Mouse (Mus musculus): ENCODE measurements around the gene Cyp27a1. TPM values are rescaled to one million over a fixed set of nuclear protein-coding genes. Genes with fewer than 3 reads are reported as not detected.

Cyp27a1 gene
- polyA plus RNA-seq, 1 experiment from 2014 or later: 2.1 TPM

DNA sequence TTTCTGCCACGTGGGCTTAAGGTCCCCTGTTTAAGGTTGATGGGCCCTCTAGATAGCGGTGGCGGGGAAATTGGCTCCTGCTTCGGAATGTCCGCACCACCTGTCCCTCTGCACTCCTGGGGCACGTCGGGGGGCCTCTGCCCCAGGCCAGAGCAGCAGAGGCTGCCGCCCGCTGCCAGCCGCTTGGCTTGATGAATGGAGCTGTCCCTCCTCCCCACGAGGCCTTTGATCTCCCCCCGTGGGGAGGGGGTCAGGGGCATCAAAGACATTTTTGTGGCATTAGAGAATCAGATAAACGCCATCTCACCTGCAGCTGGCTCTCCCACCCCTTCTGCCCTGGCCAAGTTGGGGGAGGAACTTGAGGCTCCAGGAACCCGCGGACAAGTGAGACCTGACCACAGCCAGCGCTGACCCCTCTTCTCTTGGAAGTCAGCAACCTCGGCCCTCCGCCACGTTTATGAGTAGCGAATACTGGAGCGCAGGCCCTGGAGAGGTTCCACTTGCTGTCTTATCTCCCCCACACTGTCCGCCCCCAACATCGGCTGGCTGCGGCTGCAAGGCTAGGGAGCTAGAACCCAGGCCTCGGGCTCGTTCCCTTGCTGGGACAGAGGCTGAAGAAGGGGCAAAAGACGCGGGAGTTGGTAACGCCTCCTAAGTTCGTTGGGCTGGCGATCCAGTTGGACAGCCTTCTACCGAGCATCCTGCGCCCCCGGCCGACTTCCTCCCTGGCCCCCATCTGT lies 57.5 kb downstream of the Cyp27a1 start:
- Histone ChIP-seq H3K36me3 (ENCODE audit: control insufficient read depth, insufficient read depth, low read length) (no peaks in the 10 kb centered on the region), H3K27me3 (ENCODE audit: control insufficient read depth, insufficient read depth, low read length) (peaks cover 70% of the 10 kb centered on the region), H3K4me2 (ENCODE audit: low read length) (peak overlapping the region; percentile 84), H3K27ac (replicated peaks; ENCODE audit: low read depth, low read length) (no peak overlapping the region), H3K4me3 (replicated peaks; ENCODE audit: low read depth, low read length) (peak overlapping the region; percentile 41), H3K9ac (replicated peaks; ENCODE audit: low read length) (no peak overlapping the region), H3K4me1 (ENCODE audit: control insufficient read depth, insufficient read depth, low read length) (peaks cover 17% of the 10 kb centered on the region; the same call in 1 of the 2 replicates), H3K9me3 (ENCODE audit: control insufficient read depth, low read length) (no peaks in the 10 kb centered on the region)
- no peak for ATAC-seq (ENCODE audit: low FRiP score, low TSS enrichment)
- WGBS: 2% methylated on average over 35 of the region's 35 CpGs
- DNase-seq: no peak

DNA sequence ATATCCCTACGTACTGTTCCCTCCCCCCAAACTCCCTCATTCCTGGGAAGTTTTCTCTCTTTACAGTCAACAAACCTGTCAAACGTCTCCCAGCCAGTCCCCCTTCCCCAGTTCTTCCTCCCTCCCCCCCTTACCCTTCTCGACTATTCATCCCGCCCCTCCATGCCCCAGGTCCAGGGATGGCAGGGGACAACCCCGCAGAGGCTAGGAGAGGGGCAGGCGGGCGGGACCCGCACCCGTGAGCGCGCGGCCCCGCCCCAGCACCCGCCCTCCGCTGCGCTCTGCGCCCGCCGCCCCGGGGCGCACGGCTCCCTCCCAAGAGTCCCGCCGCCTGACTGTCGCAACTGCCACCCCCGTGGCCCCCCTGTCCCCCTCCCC lies 58.1 kb downstream of the Cyp27a1 start:
- H3K4me1 ChIP-seq (ENCODE audit: control insufficient read depth, insufficient read depth, low read length): peaks cover 17% of the 10 kb centered on the region; the same call in 1 of the 2 replicates
- peak overlapping the region; percentile 84 for H3K4me2 ChIP-seq (ENCODE audit: low read length)
- no peaks in the 10 kb centered on the region for H3K9me3 ChIP-seq (ENCODE audit: control insufficient read depth, low read length)
- ATAC-seq (ENCODE audit: low FRiP score, low TSS enrichment): 0 out of 2 replicates have a peak, but pooled peaks have one; percentile 22
- peaks cover 74% of the 10 kb centered on the region for H3K27me3 ChIP-seq (ENCODE audit: control insufficient read depth, insufficient read depth, low read length)
- WGBS: 0% methylated on average over 18 of the region's 26 CpGs
- peak overlapping the region; percentile 41 for H3K4me3 ChIP-seq (replicated peaks; ENCODE audit: low read depth, low read length)
- no peak overlapping the region for H3K27ac ChIP-seq (replicated peaks; ENCODE audit: low read depth, low read length)
- H3K36me3 ChIP-seq (ENCODE audit: control insufficient read depth, insufficient read depth, low read length): no peaks in the 10 kb centered on the region
- no peak for DNase-seq
- H3K9ac ChIP-seq (replicated peaks; ENCODE audit: low read length): peak overlapping the region; percentile 39; the same call in 1 of the 2 replicates

DNA sequence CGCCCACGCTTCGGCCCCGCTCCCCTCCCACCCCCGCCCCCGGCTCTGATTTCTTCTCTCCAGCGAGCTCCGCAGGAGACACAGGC lies 58.3 kb downstream of the Cyp27a1 start, which contains the start of gene Wnt6:
TSS of gene Wnt6 (plus strand) at position 48 of the 86 bp plus-strand sequence.
- ATAC-seq (ENCODE audit: low FRiP score, low TSS enrichment) (no peak), DNase-seq (no peak)
- Histone ChIP-seq H3K27me3 (ENCODE audit: control insufficient read depth, insufficient read depth, low read length) (peaks cover 76% of the 10 kb centered on the region), H3K27ac (replicated peaks; ENCODE audit: low read depth, low read length) (no peak within 1 kb of the TSS), H3K4me1 (ENCODE audit: control insufficient read depth, insufficient read depth, low read length) (peaks cover 17% of the 10 kb centered on the region; the same call in 1 of the 2 replicates), H3K9ac (replicated peaks; ENCODE audit: low read length) (peak within 1 kb of the TSS; percentile 39; the same call in 1 of the 2 replicates), H3K4me2 (ENCODE audit: low read length) (peak within 1 kb of the TSS; percentile 84), H3K36me3 (ENCODE audit: control insufficient read depth, insufficient read depth, low read length) (no peaks in the 10 kb centered on the region), H3K4me3 (replicated peaks; ENCODE audit: low read depth, low read length) (peak within 1 kb of the TSS; percentile 41), H3K9me3 (ENCODE audit: control insufficient read depth, low read length) (no peaks in the 10 kb centered on the region)
- 2% methylated on average over 7 of the region's 8 CpGs for WGBS

DNA sequence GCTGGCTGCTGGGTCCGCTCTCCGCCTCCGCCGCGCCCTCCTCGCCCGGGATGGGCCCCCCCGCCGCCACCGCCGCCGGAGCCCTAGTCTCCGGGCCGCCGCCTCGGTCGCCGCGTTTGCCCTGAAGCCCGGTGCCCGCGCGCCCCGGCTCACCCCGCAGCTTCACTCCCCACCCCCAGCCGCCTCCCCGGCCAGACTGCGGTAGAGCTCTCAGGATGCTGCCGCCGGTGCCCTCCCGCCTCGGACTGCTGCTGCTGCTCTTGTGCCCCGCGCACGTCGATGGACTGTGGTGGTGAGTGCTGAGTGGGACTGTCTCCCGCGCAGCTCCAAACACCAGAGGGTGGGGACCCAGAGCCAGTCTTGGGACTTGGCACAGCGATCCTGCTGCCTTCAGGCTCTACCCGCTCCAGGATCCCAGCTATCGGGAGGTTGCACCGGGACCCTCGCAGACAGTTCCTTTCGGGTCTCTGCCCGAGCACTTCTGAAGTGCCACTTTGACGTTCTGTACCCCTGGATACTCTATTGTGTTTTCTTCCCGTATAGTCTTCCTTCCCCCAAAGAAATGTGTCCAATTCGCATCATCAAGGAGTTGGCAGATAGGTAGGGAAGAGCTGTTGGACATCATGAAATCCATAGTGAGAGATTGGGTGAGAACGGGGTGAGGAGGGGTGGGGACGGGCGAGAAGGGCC lies 58.7 kb downstream of the Cyp27a1 start:
- Histone ChIP-seq H3K36me3 (ENCODE audit: control insufficient read depth, insufficient read depth, low read length) (no peaks in the 10 kb centered on the region), H3K4me1 (ENCODE audit: control insufficient read depth, insufficient read depth, low read length) (peaks cover 17% of the 10 kb centered on the region; the same call in 1 of the 2 replicates), H3K9me3 (ENCODE audit: control insufficient read depth, low read length) (no peaks in the 10 kb centered on the region), H3K9ac (replicated peaks; ENCODE audit: low read length) (peak overlapping the region; percentile 39; the same call in 1 of the 2 replicates), H3K27me3 (ENCODE audit: control insufficient read depth, insufficient read depth, low read length) (peaks cover 80% of the 10 kb centered on the region), H3K4me3 (replicated peaks; ENCODE audit: low read depth, low read length) (peak overlapping the region; percentile 41), H3K27ac (replicated peaks; ENCODE audit: low read depth, low read length) (no peak overlapping the region), H3K4me2 (ENCODE audit: low read length) (peak overlapping the region; percentile 84)
- under 1% methylated on average over 51 of the region's 51 CpGs for WGBS
- no peak for ATAC-seq (ENCODE audit: low FRiP score, low TSS enrichment)
- no peak for DNase-seq

DNA sequence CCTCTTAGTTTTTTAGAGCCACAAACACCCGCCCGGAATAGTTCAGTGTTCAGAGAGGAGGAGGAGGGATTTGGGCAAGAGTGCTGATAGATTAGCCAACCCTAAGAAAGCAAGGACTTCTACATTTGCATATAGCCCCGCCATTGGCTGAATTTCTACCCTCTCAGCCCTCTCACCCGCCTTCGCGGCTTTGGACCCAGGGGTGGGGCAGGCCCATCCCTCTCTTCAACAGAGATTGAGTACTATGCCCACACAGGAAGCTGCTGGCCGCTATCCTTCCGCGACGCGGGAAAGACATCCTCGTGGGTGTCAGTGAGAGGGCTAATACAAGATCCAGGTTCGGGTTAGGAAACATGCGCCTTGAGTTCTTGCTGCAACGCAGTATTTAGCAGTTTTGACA lies 59.8 kb downstream of the Cyp27a1 start:
- Histone ChIP-seq H3K27me3 (ENCODE audit: control insufficient read depth, insufficient read depth, low read length) (peaks cover 81% of the 10 kb centered on the region), H3K4me1 (ENCODE audit: control insufficient read depth, insufficient read depth, low read length) (peaks cover 17% of the 10 kb centered on the region; the same call in 1 of the 2 replicates), H3K4me3 (replicated peaks; ENCODE audit: low read depth, low read length) (peak overlapping the region; percentile 41; the same call in 1 of the 2 replicates), H3K4me2 (ENCODE audit: low read length) (peak overlapping the region; percentile 84), H3K9me3 (ENCODE audit: control insufficient read depth, low read length) (no peaks in the 10 kb centered on the region), H3K36me3 (ENCODE audit: control insufficient read depth, insufficient read depth, low read length) (no peaks in the 10 kb centered on the region), H3K9ac (replicated peaks; ENCODE audit: low read length) (no peak overlapping the region), H3K27ac (replicated peaks; ENCODE audit: low read depth, low read length) (no peak overlapping the region)
- ATAC-seq (ENCODE audit: low FRiP score, low TSS enrichment) (peak; percentile 52; the same call in 1 of the 2 replicates), DNase-seq (peak; percentile 78)
- 2% methylated on average over 15 of the region's 15 CpGs for WGBS

DNA sequence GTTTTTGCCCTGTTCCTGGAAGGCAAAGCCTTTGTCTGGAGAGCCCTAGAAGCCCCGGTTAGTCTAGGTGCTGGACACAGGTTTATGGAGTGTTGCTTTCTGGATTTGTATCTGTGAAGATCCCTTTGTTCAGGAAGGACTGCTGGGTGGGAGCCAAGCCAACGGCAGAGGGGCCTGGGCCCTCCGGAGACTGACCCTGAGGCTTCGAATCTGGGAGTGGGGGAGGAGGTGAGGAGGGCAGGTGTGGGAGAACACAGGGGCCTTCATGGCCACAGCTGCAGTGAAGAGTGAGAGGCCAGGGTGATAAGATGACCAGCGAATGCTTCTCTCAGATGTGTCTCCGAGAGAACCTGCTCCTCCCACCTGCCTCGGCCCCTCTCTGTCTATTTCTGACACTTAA lies 60.7 kb downstream of the Cyp27a1 start:
- H3K9me3 ChIP-seq (ENCODE audit: control insufficient read depth, low read length): no peaks in the 10 kb centered on the region
- ATAC-seq (ENCODE audit: low FRiP score, low TSS enrichment): no peak

DNA sequence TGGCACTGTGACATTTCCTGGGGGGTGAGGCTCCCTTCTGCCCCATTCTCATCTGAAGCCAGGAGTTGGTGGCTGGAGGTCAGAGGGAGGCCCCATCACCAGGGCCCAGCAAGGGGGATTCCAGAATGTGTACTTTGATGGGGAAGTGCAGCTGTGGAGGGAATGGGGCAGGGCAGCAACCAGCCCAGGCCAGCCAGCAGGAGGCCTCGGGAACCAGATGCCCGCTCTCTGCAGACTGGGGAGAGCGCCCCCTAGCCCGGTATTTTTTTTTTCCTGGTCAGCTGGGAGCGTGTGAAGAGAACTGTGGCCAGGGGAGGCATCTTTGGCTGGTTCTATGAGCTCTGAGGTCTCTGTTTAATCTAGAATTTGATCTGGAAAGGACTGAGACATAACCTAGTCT lies 62.4 kb downstream of the Cyp27a1 start:
- WGBS: 5% methylated on average over 5 of the region's 5 CpGs
- no peak overlapping the region for H3K4me3 ChIP-seq (replicated peaks; ENCODE audit: low read depth, low read length)
- peaks cover 75% of the 10 kb centered on the region for H3K27me3 ChIP-seq (ENCODE audit: control insufficient read depth, insufficient read depth, low read length)
- 0 out of 2 replicates have a peak, but pooled peaks cover 11% of the 10 kb centered on the region for H3K4me1 ChIP-seq (ENCODE audit: control insufficient read depth, insufficient read depth, low read length)
- no peak for DNase-seq
- no peak for ATAC-seq (ENCODE audit: low FRiP score, low TSS enrichment)
- no peak overlapping the region for H3K27ac ChIP-seq (replicated peaks; ENCODE audit: low read depth, low read length)
- H3K9me3 ChIP-seq (ENCODE audit: control insufficient read depth, low read length): no peaks in the 10 kb centered on the region
- no peak overlapping the region for H3K9ac ChIP-seq (replicated peaks; ENCODE audit: low read length)
- H3K4me2 ChIP-seq (ENCODE audit: low read length): no peak overlapping the region
- no peaks in the 10 kb centered on the region for H3K36me3 ChIP-seq (ENCODE audit: control insufficient read depth, insufficient read depth, low read length)

More for the DNA sequence above, 60.7 kb downstream of the Cyp27a1 start:
- peaks cover 84% of the 10 kb centered on the region for H3K27me3 ChIP-seq (ENCODE audit: control insufficient read depth, insufficient read depth, low read length)
- no peak overlapping the region for H3K9ac ChIP-seq (replicated peaks; ENCODE audit: low read length)
- H3K4me3 ChIP-seq (replicated peaks; ENCODE audit: low read depth, low read length): no peak overlapping the region
- no peak overlapping the region for H3K27ac ChIP-seq (replicated peaks; ENCODE audit: low read depth, low read length)
- no peak for DNase-seq
- WGBS: 14% methylated on average over 7 of the region's 7 CpGs
- peaks cover 17% of the 10 kb centered on the region; the same call in 1 of the 2 replicates for H3K4me1 ChIP-seq (ENCODE audit: control insufficient read depth, insufficient read depth, low read length)
- H3K4me2 ChIP-seq (ENCODE audit: low read length): no peak overlapping the region
- H3K36me3 ChIP-seq (ENCODE audit: control insufficient read depth, insufficient read depth, low read length): no peaks in the 10 kb centered on the region

DNA sequence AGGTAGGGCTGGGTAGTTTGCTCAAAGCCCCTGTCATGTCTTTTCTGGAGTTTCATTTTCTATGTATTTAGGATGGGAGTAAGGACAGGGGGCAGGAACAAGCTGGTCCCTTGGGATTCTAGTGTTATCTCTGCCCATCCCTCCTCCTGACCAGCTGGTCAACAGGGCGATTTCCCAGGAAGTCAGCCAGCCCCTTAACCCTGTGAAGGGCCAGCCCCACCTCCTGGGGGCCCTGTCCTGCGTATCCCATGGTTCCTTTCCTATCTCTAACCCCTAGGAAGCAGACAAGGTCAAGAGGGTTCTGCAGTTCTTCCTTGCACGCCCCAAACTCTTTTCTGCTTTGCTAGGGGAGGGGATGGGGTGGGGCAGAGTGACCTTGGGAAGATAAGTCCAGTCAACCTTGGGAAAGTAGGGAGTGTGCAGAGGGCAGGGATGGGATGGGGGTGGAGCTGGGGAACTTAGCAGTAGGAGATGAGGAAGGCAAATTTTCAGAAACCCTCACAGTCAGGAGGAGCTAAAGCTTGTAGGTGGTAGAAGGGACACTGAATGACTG lies 65.6 kb downstream of the Cyp27a1 start:
- Histone ChIP-seq H3K36me3 (ENCODE audit: control insufficient read depth, insufficient read depth, low read length) (no peaks in the 10 kb centered on the region), H3K9me3 (ENCODE audit: control insufficient read depth, low read length) (no peaks in the 10 kb centered on the region), H3K4me2 (ENCODE audit: low read length) (no peak overlapping the region), H3K27me3 (ENCODE audit: control insufficient read depth, insufficient read depth, low read length) (peaks cover 75% of the 10 kb centered on the region), H3K9ac (replicated peaks; ENCODE audit: low read length) (no peak overlapping the region), H3K27ac (replicated peaks; ENCODE audit: low read depth, low read length) (no peak overlapping the region), H3K4me1 (ENCODE audit: control insufficient read depth, insufficient read depth, low read length) (no peaks in the 10 kb centered on the region), H3K4me3 (replicated peaks; ENCODE audit: low read depth, low read length) (no peak overlapping the region)
- DNase-seq (no peak), ATAC-seq (ENCODE audit: low FRiP score, low TSS enrichment) (no peak)
- 25% methylated on average over 3 of the region's 3 CpGs for WGBS

Measured in midbrain, embryonic 14.5 days (tissue).